Mouse (Mus musculus): ENCODE measurements around the gene Slc6a19. TPM values are rescaled to one million over a fixed set of nuclear protein-coding genes. Genes with fewer than 3 reads are reported as not detected.

Gene Slc6a19
- 0.30 TPM for polyA plus RNA-seq (2015; fragmentation: Illumina TruSeq; extraction: RNeasy Lipid Tissue Mini Kit (QIAGEN cat#74804); ENCODE audit: insufficient read depth, low read depth, low replicate concordance)

GRCm38 (mm10) chr13:73704694-73705325 is at the start of gene Slc6a19:
TSS of gene Slc6a19 (minus strand) at chr13:73704865.

GRCm38 (mm10) chr13:73732742-73733700 is 28.4 kb upstream of the Slc6a19 start, which contains the start of gene Slc12a7:
TSS of gene Slc12a7 (plus strand) at chr13:73733094.

DNA sequence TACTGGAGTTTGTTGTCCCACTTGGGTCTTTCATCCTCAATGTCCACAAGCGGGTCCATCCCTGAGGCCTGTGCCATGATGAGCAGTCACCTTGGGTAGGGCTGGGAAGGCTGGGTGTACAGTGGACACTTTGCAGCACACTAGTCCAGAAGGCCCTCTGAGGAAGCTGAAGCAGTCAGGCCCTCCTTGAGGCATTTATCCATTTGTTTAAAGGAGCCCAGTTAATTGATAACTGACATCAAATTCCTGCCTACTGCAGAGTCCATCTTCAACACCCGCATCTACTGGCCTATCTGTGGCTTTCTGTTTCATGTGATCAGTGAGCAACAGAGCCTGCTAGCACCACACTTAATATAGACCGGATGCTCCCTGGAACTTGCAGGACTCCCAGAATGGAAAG is 26.8 kb downstream of the Slc6a19 start, which contains the start of gene Slc6a18:
Gene Slc6a18, minus strand, starts transcription at position 171 of the 400 bp plus-strand sequence.

Other genes starting within 250 kb of the Slc6a19 start
- gene Lpcat1, start 237.7 kb downstream of the Slc6a19 start, polyA plus RNA-seq (2015; fragmentation: Illumina TruSeq; extraction: RNeasy Lipid Tissue Mini Kit (QIAGEN cat#74804); ENCODE audit: insufficient read depth, low read depth, low replicate concordance) = 9.1 TPM
- gene Slc6a3, start 168.1 kb downstream of the Slc6a19 start, polyA plus RNA-seq (2015; fragmentation: Illumina TruSeq; extraction: RNeasy Lipid Tissue Mini Kit (QIAGEN cat#74804); ENCODE audit: insufficient read depth, low read depth, low replicate concordance) = not detected
- gene Clptm1l, start 100.9 kb downstream of the Slc6a19 start, polyA plus RNA-seq (2015; fragmentation: Illumina TruSeq; extraction: RNeasy Lipid Tissue Mini Kit (QIAGEN cat#74804); ENCODE audit: insufficient read depth, low read depth, low replicate concordance) = 113 TPM
- 3.1 TPM for gene Tert, start 78.0 kb downstream of the Slc6a19 start, polyA plus RNA-seq (2015; fragmentation: Illumina TruSeq; extraction: RNeasy Lipid Tissue Mini Kit (QIAGEN cat#74804); ENCODE audit: insufficient read depth, low read depth, low replicate concordance)
- gene Slc6a18, start 26.8 kb downstream of the Slc6a19 start, polyA plus RNA-seq (2015; fragmentation: Illumina TruSeq; extraction: RNeasy Lipid Tissue Mini Kit (QIAGEN cat#74804); ENCODE audit: insufficient read depth, low read depth, low replicate concordance) = not detected
- gene Slc12a7, start 28.2 kb upstream of the Slc6a19 start, polyA plus RNA-seq (2015; fragmentation: Illumina TruSeq; extraction: RNeasy Lipid Tissue Mini Kit (QIAGEN cat#74804); ENCODE audit: insufficient read depth, low read depth, low replicate concordance) = 23.0 TPM
- gene Nkd2, start 142.8 kb upstream of the Slc6a19 start, polyA plus RNA-seq (2015; fragmentation: Illumina TruSeq; extraction: RNeasy Lipid Tissue Mini Kit (QIAGEN cat#74804); ENCODE audit: insufficient read depth, low read depth, low replicate concordance) = 0.98 TPM
- not detected for gene Trip13, start 232.9 kb upstream of the Slc6a19 start, polyA plus RNA-seq (2015; fragmentation: Illumina TruSeq; extraction: RNeasy Lipid Tissue Mini Kit (QIAGEN cat#74804); ENCODE audit: insufficient read depth, low read depth, low replicate concordance)
- 14.1 TPM for gene Brd9, start 232.9 kb upstream of the Slc6a19 start, polyA plus RNA-seq (2015; fragmentation: Illumina TruSeq; extraction: RNeasy Lipid Tissue Mini Kit (QIAGEN cat#74804); ENCODE audit: insufficient read depth, low read depth, low replicate concordance)

All from pancreas, adult 10 weeks (tissue).